Mouse (Mus musculus): Measurements from ENCODE around the gene Uimc1. TPM values are rescaled to one million over a fixed set of nuclear protein-coding genes. Genes with fewer than 3 reads are reported as not detected.

Uimc1 gene
- total RNA-seq, 1 experiment from 2014 or later, result 26.1 TPM

DNA sequence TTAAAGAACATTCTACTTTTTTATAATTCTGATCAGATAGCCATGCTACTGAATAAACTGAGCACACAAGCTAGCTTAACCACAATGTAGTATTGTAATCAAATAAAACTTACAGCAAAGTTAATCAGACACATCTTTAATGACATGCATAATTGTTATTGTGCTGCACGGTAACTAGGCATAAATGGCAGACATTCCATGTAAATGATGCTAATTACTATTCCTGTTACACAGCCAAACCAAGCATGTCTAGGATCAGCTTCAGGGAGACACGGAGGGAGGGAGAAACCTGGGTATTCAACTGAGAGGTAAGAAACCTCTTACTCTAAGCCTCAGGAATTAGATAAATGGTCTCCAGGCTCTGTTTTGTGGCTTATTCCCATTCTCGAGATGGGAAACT, 52.4 kb downstream of the Uimc1 start:
- no peak for DNase-seq

DNA sequence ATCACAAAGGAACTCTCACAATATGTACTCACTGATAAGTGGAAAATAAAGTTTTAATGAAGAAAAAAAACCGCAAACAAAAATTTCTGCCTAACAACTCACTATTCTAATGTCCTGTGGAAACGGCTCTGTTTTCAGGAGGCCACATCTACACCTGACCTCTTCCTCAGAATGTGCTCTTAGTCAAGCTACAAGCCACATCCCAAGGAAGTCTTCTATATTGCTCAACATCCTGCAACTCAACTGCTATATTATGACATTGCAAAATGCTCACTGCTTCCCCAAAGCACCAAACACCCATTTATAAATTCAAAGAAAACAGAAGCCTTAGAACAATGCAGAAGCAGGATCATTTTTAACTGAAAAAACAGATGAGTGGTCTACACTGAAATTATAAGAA, 60.1 kb downstream of the Uimc1 start:
- no peak for DNase-seq

DNA sequence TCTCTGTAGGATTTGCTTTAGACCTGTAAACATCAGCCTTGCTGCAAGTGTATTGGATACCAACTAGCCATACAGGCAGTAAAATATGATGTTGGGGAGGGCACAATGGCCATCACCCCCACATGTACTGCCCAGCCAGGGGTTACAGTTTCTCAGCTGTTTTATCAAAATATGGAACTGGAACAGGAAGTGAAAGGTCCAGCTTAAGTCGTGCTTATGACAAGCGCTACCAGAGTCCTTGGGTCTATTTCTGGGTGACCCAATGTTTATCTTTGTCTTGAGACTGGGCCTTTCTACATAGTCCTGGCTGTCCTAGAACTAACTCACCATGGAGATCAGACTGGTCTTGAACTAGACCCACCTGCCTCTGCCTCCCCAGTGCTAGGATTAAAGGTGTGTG, 75.9 kb downstream of the Uimc1 start:
- no peak for DNase-seq

DNA sequence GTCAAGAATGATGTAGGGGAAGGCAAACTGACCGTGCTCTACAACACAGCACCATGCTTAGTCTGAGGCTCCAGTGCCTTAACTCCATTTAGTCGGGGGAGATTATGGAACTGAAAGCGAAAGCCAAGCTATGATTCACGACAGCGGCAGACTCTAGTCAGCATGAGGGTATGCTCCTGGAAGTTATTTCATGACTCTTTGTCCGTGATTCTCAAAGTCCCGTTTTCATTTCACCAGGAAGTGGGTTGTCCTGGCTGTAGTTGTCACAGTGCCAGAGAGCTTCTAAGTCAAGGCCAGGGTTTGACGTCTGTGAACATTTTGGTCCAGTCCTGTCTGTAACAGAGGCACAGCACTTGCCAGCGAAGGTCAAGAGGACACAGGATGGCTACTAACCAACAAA, 77.4 kb downstream of the Uimc1 start:
- DNase-seq, result peak; percentile 83

GRCm38 (mm10) chr13:55022256-55022655, 77.8 kb downstream of the Uimc1 start:
- no peak for DNase-seq

DNA sequence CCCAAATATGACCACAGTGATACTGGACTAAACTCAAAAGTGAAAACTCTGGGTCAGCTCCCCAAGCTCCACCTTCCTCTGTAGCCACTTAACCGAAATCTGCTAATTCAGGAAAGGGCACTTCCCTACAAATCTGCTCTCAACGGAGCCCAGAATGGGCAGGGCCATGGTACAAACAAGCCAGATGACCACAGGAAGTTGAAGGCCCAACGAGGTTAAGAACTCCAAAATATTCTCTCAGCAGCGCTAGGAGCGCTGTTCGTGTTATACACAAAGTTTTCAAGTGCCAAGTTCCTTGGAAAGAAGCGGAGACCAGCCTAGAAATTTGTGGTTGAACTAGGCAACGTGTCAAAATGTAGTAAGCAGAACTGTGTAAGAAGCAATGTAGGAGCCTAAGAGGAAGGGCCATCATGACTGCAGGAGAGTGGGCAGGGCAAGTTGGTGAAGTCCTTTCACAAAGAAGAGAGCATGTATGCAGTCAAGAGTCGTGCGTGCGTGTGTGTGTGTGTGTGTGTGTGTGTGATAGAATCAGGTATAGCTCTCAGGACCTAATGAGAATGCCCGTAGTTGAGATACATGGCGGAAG, 78.8 kb downstream of the Uimc1 start, which contains the start of gene Hk3:
Gene Hk3 (minus strand): TSS at position 192 of the 586 bp plus-strand sequence.
- DNase-seq, result no peak

DNA sequence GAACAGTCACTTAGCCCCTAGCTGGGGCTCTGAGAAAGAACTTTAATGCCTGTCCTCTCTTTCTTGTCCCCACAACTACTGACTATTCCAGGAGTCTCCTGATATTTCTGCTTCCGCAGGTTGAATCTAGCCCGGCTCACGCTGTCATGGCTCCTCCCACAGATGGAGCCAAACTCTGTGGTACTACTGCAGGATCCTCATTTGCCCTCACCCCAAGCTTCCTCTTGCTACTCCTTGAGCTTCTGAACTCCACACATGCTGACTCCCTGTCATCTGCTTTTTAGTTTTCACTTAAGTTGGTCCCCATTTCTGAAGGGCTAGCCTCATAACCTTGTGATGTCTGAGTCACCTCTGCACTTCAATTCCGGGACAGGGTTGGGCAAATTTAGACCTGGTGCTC, 80.0 kb downstream of the Uimc1 start:
- DNase-seq, result no peak

DNA sequence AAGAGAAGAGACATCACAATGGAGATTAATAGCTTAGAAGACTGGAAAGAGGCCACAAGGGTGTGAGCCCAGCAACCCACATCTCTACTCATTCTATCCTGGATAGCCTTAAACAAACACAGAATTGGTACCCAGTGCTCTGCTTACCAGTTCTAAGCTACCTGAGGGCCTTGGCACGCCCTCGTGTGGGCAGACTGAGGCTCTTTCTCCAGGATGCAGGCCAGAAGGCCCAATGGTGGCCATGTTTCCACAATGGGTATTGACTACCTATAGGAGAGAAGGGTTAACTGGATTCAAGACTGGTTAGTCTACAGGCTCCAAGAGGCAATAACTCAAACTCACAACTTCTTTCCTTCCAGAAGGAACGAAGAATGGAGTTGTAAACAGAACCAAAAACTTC, 80.9 kb downstream of the Uimc1 start:
- DNase-seq, result no peak

GRCm38 (mm10) chr13:55018700-55019099, 81.4 kb downstream of the Uimc1 start:
- DNase-seq, result no peak

- DNase-seq, result no peak
Measured at GRCm38 (mm10) chr13:55017898-55018599, 82.1 kb downstream of the Uimc1 start.

DNA sequence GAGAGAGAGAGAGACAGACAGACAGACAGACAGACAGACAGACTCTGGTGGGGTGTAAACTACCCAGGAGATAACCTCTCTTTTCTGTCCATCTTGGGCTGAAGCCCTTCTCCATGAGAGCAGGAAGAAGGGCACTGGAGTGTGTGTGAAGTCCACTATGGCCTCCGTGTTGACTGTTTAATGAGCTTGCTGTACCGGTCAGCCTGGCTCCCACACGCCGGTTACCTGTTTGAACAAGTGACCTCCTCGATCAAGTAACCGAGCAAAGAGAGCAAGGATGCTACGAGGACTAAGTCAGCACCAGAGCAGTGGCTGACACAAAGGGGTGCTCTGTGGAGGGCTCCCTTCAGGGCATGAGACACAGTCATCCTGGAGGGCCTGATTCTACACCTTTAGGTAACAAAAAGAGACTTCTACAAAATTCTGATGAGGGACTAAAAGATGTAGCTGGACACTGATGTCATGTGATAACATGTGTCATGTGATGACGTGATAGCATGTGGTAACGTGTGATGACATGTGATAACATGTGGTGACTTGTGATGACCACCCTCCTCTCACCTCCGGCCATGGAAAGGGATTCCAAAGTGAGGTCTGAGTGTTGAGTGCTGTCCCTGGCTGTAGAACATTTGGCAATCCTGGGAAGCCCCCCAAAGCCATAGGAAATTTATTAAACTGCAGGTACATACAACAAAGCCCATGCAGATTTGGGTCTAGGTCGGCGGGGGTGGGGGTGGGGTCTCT, 82.8 kb downstream of the Uimc1 start:
- no peak for DNase-seq

DNA sequence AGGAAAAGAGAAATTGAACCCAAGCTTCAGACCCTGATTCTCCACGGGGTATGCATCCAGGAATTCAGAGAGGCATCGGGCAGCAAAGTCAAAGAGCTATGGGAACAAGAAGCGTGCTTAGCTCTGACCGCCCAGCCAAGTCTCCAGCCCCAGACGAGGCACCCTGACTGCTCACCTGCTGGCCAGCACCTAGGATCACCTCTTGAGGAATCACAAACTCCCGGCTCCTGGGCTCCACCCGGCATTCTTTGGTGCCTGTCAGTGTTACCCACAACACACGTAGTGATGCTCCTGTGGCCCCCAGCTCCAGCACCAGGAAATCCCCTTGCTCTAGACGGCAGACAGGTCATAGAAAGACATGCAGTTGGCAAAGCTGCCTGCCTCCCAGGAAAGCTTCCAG, 85.6 kb downstream of the Uimc1 start:
- no peak for DNase-seq

- peak; percentile 49 for DNase-seq
Measured at GRCm38 (mm10) chr13:55013702-55014344, 86.3 kb downstream of the Uimc1 start.

DNA sequence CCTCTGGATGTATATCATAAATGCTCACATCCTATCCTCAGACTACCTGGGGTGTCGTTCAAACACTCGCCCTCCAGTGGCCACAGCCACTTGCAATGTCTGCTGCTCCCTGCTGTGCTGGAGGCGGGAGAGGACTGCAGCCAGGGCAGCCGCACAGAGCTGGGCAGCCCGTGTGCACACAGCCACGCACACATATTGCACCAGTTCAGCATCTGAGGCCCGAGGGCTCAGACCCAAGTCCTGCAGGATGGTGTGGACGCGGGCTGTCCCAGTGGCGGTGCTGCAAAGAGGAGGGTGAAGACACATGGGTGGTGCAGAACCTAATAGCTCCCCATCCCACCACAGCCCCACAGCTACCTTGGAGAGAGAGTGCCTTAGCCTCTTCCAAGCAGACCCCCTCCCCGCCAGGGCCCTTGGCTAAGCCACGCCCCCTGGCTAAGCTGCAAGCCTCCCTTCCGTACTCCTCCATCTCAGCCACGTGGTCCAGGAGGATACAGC, 88.1 kb downstream of the Uimc1 start:
- DNase-seq, result no peak

GRCm38 (mm10) chr13:55011103-55011502, 89.0 kb downstream of the Uimc1 start:
- DNase-seq, result no peak

- DNase-seq, result no peak
Measured at GRCm38 (mm10) chr13:55008589-55008988, 91.5 kb downstream of the Uimc1 start.

DNA sequence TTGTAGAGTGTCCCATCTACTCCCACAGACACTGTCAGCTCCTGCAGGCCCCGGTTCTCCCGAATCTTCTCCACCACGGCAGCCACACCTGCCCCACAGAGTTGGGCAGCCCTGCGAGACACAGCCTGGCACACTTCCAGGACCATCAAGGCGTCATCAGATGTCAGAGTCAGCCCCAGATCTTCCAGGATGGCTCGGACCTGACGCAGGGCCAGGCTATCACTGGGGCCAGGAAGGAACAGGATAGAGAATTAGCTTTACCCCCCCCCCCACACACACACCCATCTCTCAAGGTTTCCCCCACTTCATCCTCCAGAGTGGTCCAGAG, 93.7 kb downstream of the Uimc1 start:
- DNase-seq, result no peak

DNA sequence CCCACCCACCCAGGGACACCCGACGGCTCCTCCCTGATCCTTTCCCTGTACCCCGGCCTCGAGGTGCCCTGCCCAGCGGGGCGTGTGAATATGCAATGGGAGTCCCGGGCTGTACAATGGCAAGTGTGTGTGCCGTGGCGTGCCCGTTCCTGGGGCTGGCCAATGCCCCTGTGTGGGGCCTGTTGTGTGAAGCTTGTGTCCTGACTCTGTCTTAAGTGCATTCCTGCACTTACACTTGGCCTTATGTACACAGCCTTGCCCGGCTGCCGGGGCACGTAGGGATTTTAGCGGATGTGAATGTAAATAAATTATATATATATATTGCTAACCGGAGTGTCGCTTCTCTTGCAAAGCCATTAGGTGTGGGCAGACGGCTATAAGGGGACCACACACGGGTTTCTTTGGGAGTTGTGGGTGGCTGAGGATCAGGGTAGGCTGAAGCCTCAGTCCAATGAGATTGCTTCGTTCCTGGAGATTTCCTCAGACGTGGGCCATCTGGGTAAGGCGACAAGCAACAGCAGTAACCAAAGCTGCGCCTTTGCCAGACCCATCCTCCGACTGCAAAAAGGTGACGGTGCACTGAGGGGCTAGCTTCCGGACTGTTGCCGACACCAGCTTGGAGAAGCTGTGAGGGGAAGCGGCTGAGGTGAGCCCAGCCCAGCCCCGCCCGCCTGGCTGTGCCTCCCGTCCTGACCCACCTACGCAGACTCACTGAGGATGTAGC, 94.2 kb downstream of the Uimc1 start:
- DNase-seq, result no peak

- DNase-seq, result peak; percentile 36
Measured at GRCm38 (mm10) chr13:55004646-55005045, 95.5 kb downstream of the Uimc1 start.

GRCm38 (mm10) chr13:55002090-55002489, 98.0 kb downstream of the Uimc1 start:
- no peak for DNase-seq

- no peak for DNase-seq
Measured at GRCm38 (mm10) chr13:55000433-55000832, 99.7 kb downstream of the Uimc1 start.

GRCm38 (mm10) chr13:54997568-54997967, 102.5 kb downstream of the Uimc1 start:
- peak; percentile 50 for DNase-seq
